In genomic region chr6:49973258-49973865, GRCm38 (mm10) we compare ENCODE assay signal across 15 mouse cellular contexts.
DNase-seq lines count a peak whose midpoint lies in the region; ATAC-seq and TF ChIP-seq lines count a peak whose summit lies in the region.
"Had no signal": no experiment of that assay in that cellular context is flagged by ENCODE, and none has a peak within 500 bp of the region (broad histone marks: within the 10 kb centered on the region; RNA-seq: fewer than 3 reads in every experiment).

No protein-coding gene starts in this region.

- H3K27ac ChIP-seq in limb, embryonic 12.5 days = 0 out of 2 replicates have a peak overlapping the region, but pooled peaks have one; percentile 23
- no peak overlapping the region for H3K27ac ChIP-seq in limb, embryonic 10.5 days
- no peak overlapping the region for H3K27ac ChIP-seq in CH12.LX (ENCODE audit: insufficient read depth, low read depth)
- H3K27ac ChIP-seq: hindbrain, postnatal 0 days; kidney, postnatal 0 days; liver, embryonic 13.5 days; midbrain, embryonic 10.5 days had no signal

- TF ChIP-seq CTCF in CH12.LX (conservative IDR thresholded peaks at IDR 0.05 in 1 of 2, IDR thresholded peaks at IDR 0.05 in 1 of 2; ENCODE audit: low read depth in 2 of 2, low read length in 2 of 2) = no peak

- in situ Hi-C loops in CH12.LX (cut with MboI; ENCODE audit: low pct_ligation_motif_present, low pct_unique_long_range_greater_than_20kb, low sequenced_read_pairs) = no loop called here

- no peak overlapping the region for H3K9ac ChIP-seq in limb, embryonic 12.5 days (replicated peaks)
- no peak overlapping the region for H3K9ac ChIP-seq in CH12.LX (ENCODE audit: insufficient read depth, low read depth)
- H3K9ac ChIP-seq: liver, embryonic 13.5 days had no signal

- TF ChIP-seq EP300 in CH12.LX (IDR thresholded peaks at IDR 0.05; ENCODE audit: low read length) = no peak

- peaks cover 9% of the 10 kb centered on the region for H3K27me3 ChIP-seq in limb, embryonic 12.5 days
- no peaks in the 10 kb centered on the region; the same call in 1 of the 2 replicates for H3K27me3 ChIP-seq in limb, embryonic 10.5 days (ENCODE audit: low read depth, poor library complexity, severe bottlenecking)
- no peaks in the 10 kb centered on the region for H3K27me3 ChIP-seq in CH12.LX (replicated peaks)
- H3K27me3 ChIP-seq: liver, embryonic 13.5 days had no signal

- dilution Hi-C loops in CH12.LX (cut with MboI; ENCODE audit: extremely low pct_ligation_motif_present, extremely low pct_unique_long_range_greater_than_20kb, low sequenced_read_pairs) = no loop called here

- no peak for TF ChIP-seq RAD21 in CH12.LX (IDR thresholded peaks at IDR 0.05; ENCODE audit: low read depth, low read length)

- H3K9me3 ChIP-seq in limb, embryonic 12.5 days = no peaks in the 10 kb centered on the region
- no peaks in the 10 kb centered on the region for H3K9me3 ChIP-seq in limb, embryonic 10.5 days (replicated peaks)
- no peaks in the 10 kb centered on the region for H3K9me3 ChIP-seq in CH12.LX (replicated peaks; ENCODE audit: low read length)
- H3K9me3 ChIP-seq: liver, embryonic 13.5 days; midbrain, embryonic 10.5 days had no signal

- peaks cover 3% of the 10 kb centered on the region; the same call in 1 of the 2 replicates for H3K4me1 ChIP-seq in limb, embryonic 12.5 days (replicated peaks)
- peaks cover 25% of the 10 kb centered on the region for H3K4me1 ChIP-seq in limb, embryonic 10.5 days
- peaks cover 10 to 19% of the 10 kb centered on the region in 2 experiments for H3K4me1 ChIP-seq in CH12.LX (ENCODE audit: control insufficient read depth in 1 of 2, insufficient read depth in 2 of 2)
- H3K4me1 ChIP-seq: liver, embryonic 13.5 days had no signal

- no peak for DNase-seq in limb, embryonic 10.5 days (ENCODE audit: low spot score)
- no peak for DNase-seq in CH12.LX (ENCODE audit: extremely low read depth)
- peak; percentile 2 for DNase-seq in lung, postnatal 25 days (ENCODE audit: low spot score)
- DNase-seq in thymus, postnatal 25 days = peak; percentile 40
- DNase-seq in urinary bladder, postnatal 4 days (ENCODE audit: low spot score in 2 of 2) = no peak
- DNase-seq in layer of hippocampus, postnatal 10 days (ENCODE audit: low spot score in 2 of 2) = no peak
- DNase-seq: cerebellum, adult 11-12 months; heart, postnatal 14 days; layer of hippocampus, adult 9-11 months; liver, embryonic 13.5 days; right cerebral cortex, postnatal 14 days had no signal

- no peaks in the 10 kb centered on the region for H3K36me3 ChIP-seq in limb, embryonic 12.5 days
- no peaks in the 10 kb centered on the region for H3K36me3 ChIP-seq in limb, embryonic 10.5 days
- H3K36me3 ChIP-seq in CH12.LX (replicated peaks in 1 of 2; ENCODE audit: control insufficient read depth in 1 of 2, insufficient read depth in 1 of 2, low read length in 1 of 2) = no peaks in the 10 kb centered on the region
- H3K36me3 ChIP-seq: liver, embryonic 13.5 days; midbrain, embryonic 10.5 days had no signal

- no peak for ATAC-seq in limb, embryonic 12.5 days (ENCODE audit: insufficient number of reproducible peaks, insufficient read depth, low FRiP score, low TSS enrichment, low read depth)
- ATAC-seq: hindbrain, postnatal 0 days had no signal

- H3K4me3 ChIP-seq in limb, embryonic 12.5 days (replicated peaks) = no peak overlapping the region
- H3K4me3 ChIP-seq in limb, embryonic 10.5 days = no peak overlapping the region
- H3K4me3 ChIP-seq in CH12.LX (replicated peaks in 1 of 3; ENCODE audit: low read depth in 2 of 3, low read length in 2 of 3, poor library complexity in 1 of 3) = no peak overlapping the region
- H3K4me3 ChIP-seq: liver, embryonic 13.5 days; midbrain, embryonic 10.5 days had no signal

- 56% methylated on average over 7 of the region's 7 CpGs for WGBS in limb, embryonic 12.5 days
- WGBS in limb, embryonic 10.5 days = 85% methylated on average over 7 of the region's 7 CpGs

- H3K4me2 ChIP-seq in limb, embryonic 12.5 days = no peak overlapping the region
- H3K4me2 ChIP-seq in CH12.LX (ENCODE audit: insufficient read depth, low read depth, poor library complexity, severe bottlenecking) = 0 out of 2 replicates have a peak overlapping the region, but pooled peaks have one; percentile 56
- H3K4me2 ChIP-seq: liver, embryonic 13.5 days had no signal

- H3K79me2 ChIP-seq in CH12.LX (replicated peaks; ENCODE audit: control insufficient read depth, extremely low read depth, insufficient read depth, poor library complexity, severe bottlenecking) = no peaks in the 10 kb centered on the region

- no peak for TF ChIP-seq POLR2A in CH12.LX (IDR thresholded peaks at IDR 0.05; ENCODE audit: low read depth, low read length)

TF ChIP-seq in CH12.LX, 34 proteins besides CTCF, POLR2A, EP300 and RAD21:
- TF ChIP-seq E2F4 (IDR thresholded peaks at IDR 0.05; ENCODE audit: insufficient replicate concordance, low read depth, low read length) (no peak), MEF2A (IDR thresholded peaks at IDR 0.05; ENCODE audit: borderline replicate concordance, low read depth, low read length) (no peak), ZMIZ1 (IDR thresholded peaks at IDR 0.05; ENCODE audit: low read depth, low read length) (no peak), BHLHE40 (IDR thresholded peaks at IDR 0.05; ENCODE audit: low read depth, low read length) (no peak), USF2 (conservative IDR thresholded peaks at IDR 0.05; ENCODE audit: low read depth, low read length) (no peak)

Comparison
In these comparisons a context has a peak if more than half of its experiments do, and no peak if none do; other contexts are left out.
1. DNase-seq: peak in lung, postnatal 25 days (single experiment) and thymus, postnatal 25 days (single experiment); none in limb, embryonic 10.5 days (single experiment), CH12.LX (single experiment), urinary bladder, postnatal 4 days (0 of 2) and layer of hippocampus, postnatal 10 days (0 of 2).